Mouse (Mus musculus): ENCODE measurements at regions not wholly inside any gene's neighbourhood (a gene's known extent, or its start where the extent isn't known, plus 50 kb on each side); places are given as distances from the start of the nearest gene placed in this dataset.

GRCm38 (mm10) chr11:45058658-45059057, 441.5 kb downstream of the Ebf1 start:
- no peak for DNase-seq

DNA sequence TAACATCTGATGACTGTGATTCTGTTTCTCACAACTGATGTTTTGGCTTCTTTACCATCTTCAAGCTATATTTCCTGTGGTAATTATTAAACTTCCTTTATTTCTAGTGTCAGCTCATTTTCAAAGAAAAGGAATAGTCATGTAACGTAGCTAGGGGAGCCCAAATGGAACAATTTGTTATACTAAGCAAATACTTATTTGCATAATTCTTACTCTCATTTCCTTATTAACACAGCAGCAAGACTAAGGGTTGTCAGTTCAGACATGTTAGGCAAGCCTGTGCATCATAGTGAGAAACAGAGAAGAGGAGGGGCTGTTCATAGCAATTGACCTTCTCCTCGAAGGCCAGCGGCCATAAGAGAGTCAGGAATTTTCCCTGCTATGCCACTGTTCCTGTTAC, 449.5 kb downstream of the Ebf1 start:
- no peak for DNase-seq

- DNase-seq, result no peak
Observed at GRCm38 (mm10) chr11:45070280-45070679, 453.2 kb downstream of the Ebf1 start.

DNA sequence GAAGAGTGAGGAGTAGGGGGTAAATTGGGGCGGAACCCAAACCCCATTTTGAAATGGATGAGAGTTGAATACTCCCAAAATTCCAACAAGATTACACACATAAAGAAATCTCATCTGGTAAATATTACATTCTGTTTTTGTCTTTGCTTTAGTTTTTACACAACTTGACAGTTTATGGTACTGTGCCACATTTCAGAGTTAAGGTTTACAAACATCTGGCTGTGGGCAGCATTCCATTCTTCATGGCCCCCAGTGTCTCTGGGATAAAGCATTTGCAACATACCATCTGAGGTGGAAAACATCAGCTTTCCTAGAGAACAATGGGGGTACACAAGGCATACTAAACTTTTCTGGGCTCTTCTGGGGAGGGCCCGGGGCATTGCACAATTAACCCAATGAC, 454.1 kb downstream of the Ebf1 start:
- no peak for DNase-seq

GRCm38 (mm10) chr11:45084506-45085037, 467.5 kb downstream of the Ebf1 start:
- no peak for DNase-seq

DNA sequence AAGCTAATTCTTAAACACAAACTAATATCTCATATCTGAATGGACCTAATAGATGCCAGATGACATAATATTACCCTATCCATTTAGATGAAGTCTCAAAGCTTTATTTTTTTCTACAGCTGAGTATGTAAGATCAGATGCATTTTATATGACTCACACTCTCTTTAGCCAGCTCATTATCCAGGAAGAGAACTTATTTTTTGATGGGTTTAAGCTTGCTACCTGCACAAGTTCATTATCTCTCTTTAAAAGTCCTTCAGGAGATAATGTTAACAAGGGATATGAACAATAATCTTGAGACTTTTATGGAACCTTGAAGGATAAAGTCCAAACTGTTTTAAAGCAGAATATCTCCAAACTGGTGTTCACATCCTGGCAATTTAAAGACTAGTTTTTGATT, 468.0 kb downstream of the Ebf1 start:
- no peak for DNase-seq

DNA sequence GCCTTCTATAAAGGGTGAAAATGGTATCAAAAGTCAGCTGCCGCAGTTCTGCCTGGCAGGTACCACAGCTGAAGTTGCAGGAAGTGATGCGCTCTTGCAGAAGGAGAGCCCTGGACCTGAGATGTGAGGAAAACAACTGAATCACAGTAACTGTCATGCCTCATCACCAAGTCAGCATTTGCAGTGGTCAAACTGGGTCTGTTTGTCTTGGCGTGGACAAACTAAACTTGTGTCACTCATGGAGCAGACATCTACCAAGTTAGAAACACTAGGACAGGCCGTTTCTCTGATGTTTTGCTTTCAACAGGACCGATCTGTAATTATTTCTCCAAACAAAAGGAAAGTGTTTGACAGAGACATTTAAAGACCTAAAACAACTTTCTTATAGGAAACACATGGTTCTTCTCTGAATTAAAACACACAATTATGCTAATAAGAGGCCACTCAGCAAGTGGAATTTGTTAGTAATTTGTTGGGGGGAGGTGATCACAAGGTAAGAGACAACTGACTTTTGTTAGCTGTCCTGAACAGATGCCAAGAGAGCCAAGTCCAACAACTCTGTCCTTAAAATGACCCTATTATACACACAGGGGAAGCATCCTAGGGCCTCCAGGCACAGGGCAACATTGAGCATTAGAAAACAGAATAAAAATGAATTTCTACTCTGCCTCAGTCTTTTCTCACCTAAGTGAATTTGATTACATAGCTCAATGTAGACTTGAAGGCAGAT, 470.2 kb downstream of the Ebf1 start:
- DNase-seq, result no peak

DNA sequence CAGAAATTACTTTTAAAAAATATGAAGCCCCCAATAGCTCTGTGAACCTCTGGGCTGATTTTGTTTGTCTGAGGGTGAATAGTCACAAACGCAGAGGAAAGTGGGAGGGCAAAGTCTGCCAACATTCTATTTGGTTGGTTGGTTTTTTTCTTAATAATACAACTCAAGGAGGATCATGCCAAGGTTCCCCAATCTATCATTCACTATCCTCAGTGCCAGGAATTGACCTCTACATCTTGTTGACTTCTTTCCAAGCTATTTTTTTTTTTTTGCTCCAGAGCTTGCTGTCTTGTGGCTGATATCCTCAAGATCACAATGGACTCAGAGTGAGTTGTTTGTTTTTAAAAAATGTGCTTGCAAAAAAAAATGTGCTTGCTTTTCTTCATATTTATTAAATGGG, 471.2 kb downstream of the Ebf1 start:
- DNase-seq, result no peak

GRCm38 (mm10) chr11:45089561-45089960, 472.4 kb downstream of the Ebf1 start:
- DNase-seq, result no peak

- no peak for DNase-seq
Observed at GRCm38 (mm10) chr11:45103498-45104336, 486.6 kb downstream of the Ebf1 start.

DNA sequence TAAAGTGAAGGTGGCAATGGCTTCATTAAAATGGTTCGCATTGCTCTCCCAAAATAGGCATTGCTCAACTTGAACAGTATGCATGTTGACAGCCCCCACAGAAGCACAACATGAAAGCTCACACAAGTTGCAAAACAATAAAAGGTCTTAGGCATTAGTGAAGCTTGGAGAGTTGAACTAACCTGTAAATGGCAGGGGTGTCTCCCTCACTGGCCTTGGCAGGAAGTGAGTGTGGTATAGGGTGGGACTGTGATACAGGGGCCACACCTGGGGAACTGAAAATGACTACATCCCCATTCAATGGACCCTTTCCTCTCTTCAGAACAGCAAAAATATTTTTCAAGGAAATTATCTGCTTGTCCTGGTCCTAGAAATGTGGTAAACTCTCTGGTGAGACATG, 499.6 kb downstream of the Ebf1 start:
- no peak for DNase-seq

GRCm38 (mm10) chr11:45123276-45123675, 506.2 kb downstream of the Ebf1 start:
- no peak for DNase-seq

DNA sequence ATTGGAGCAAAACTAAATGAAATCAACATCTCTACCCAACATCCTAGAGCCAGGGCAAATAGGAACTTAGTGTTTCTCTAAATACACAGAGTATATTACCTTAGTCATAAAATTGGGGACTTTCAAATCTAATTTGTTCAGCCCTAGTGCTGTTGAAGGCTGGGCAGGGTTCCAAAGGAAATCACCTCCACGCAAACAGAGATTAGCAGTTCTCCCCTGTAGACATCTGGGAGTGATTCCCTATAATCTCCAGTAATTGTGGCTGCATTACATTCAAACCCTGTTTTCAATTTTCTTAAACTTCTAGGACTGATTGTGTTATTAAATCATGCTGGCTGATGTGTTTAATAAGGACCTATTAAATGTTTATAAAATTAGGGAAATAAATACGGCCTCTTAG, 519.7 kb downstream of the Ebf1 start:
- no peak for DNase-seq

- DNase-seq, result no peak
Observed at GRCm38 (mm10) chr11:45138351-45138975, 521.3 kb downstream of the Ebf1 start.

DNA sequence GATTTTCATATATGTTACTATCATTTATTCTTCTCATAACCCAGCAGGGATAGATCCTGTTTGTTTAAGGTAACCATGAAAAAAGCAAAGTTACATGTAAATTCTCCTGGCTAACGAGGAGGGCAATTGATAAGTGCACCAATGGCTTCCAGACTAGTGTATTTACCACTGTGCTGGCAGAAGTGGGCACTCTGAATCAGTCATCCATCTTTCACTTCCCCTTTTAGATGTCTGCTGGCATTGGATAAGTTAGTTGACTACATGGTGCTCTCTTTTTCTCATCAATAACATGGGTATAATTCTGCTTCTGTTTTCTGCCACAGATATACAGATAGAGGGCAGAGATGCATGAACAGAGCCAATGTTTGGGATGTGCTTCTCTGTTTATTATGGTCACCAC, 523.4 kb downstream of the Ebf1 start:
- no peak for DNase-seq

DNA sequence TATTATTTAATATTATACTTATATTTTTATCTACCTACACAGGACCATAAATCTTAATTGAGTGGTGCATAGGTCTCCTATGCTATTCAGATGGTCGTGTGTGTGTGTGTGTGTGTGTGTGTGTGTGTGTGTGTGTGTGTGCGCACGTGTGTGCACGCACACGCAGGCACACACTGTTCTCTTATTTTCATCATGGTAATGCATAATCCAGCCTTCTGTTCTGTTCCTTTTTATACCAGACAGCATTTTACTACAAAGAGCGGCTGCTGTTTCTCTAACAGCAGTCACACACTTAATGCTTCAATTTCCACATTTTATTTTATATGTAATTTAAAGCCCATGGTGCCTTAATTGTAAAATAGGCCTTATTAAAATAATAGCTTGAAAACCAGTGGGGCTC, 537.0 kb downstream of the Ebf1 start:
- DNase-seq, result no peak

GRCm38 (mm10) chr11:45154497-45154896, 537.4 kb downstream of the Ebf1 start:
- DNase-seq, result no peak

DNA sequence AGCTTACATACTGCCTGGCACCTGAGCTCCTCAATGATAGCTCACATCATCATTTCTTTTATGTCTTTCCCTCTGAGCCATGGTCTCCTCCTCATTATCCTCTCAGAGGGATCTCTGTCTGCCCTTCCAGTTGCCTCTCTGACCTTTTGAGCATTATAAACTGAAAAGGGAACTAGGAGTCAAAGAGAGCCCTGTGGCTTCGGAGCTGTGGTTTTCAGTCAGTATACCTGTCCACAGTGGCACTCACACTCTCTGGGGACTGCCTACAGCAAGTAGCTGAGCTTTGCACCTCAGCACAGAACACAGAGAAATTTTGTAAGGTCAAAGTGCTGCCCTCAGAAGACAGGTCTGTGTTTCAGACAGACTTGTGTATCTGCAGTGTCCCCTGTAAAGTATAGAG, 538.7 kb downstream of the Ebf1 start:
- DNase-seq, result no peak

DNA sequence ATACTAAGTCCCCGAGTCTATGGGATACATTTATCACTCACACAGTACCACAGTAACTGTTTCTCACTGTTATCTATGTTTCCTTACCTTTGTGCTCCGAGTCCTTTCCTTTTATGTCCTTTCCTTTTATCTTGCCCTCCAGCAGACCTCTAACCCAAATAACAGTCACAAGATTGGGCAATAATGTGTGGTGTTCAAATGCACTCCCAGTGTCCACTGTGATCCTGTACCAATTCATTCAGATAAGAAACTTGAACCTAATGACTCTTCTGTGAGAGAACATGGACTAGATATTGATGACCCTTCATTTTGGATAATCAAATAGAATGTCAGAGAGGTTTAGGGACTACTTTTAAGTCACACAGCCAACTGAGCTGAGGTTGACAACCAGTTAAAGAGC, 541.2 kb downstream of the Ebf1 start:
- DNase-seq, result no peak

DNA sequence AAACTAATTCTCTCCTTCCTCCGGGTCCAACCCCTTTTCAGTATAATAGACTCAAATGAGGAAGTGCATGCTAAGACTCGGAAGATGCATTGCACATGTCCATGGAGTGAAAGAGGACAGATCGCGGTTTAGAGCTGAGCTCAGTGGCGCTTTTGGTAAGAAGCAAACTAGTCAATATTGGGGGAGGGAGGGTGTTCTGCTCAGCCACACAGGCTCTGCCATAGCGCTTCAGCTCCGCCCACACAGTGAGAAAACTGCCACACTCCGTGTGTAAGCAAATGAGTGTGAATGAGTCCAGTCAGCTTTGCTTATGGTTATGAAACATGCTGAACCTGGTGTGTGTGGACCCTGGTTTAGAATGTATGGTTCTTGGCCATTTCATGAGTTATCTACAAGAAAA, 543.8 kb downstream of the Ebf1 start:
- no peak for DNase-seq

GRCm38 (mm10) chr11:45173546-45173945, 556.4 kb downstream of the Ebf1 start:
- no peak for DNase-seq

GRCm38 (mm10) chr11:45174071-45174470, 557.0 kb downstream of the Ebf1 start:
- DNase-seq, result no peak

Data from thymus, postnatal 25 days (tissue).